Mouse (Mus musculus): ENCODE data around the gene Shroom3. TPM values are rescaled to one million over a fixed set of nuclear protein-coding genes. Genes with fewer than 3 reads are reported as not detected.
A peak's percentile ranks its signal among the peaks of the same experiment; 100 is the strongest.

The Shroom3 gene
- polyA plus RNA-seq, 1 experiment from 2014 or later: 3.8 TPM

DNA sequence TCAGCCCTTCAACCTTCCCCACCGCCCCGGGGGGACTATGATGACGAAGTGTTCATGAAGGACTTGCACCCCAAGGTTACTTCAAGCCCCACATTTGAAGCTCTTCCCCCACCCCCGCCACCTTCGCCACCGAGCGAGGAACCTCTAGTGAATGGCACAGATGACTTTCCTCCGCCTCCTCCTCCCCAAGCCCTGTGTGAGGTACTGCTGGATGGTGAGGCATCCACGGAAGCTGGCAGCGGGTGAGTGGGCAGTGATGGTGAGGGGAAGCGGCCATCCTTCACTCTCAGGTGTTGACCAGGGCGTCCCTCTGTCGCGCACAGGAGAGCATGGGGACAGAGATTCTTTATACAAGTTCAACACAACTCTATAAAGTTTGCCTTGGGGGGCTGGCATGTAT, 267.8 kb downstream of the Shroom3 start:
- WGBS: 95% methylated on average over 14 of the region's 14 CpGs
- no peaks in the 10 kb centered on the region; the same call in 1 of the 2 replicates for H3K36me3 ChIP-seq (ENCODE audit: control insufficient read depth, insufficient read depth, low read length)

DNA sequence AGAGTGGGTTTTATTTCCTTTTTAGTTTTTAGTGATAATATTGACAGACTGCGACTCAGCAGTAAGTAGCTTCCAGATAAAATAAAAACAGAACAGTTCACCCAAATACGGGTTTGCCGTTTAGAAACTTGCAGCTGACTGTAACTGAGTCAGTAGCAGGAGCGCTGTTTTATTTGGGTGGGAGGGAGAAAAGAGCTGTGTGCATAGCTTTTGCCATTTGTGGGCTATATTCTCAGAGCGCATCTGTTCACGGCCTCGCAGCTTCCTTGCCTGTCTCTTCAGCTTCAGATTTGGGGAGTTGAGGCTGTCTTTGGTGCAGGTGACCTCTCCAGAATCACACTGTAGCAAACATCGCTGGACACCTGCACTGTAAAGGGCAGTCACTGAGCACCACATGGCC, 270.6 kb downstream of the Shroom3 start:
- no peak overlapping the region for H3K9ac ChIP-seq (ENCODE audit: low read length)
- DNase-seq (ENCODE audit: low spot score) (no peak), ATAC-seq (ENCODE audit: insufficient number of reproducible peaks, low FRiP score, low TSS enrichment, low read depth) (no peak)
- H3K9me3 ChIP-seq (ENCODE audit: control insufficient read depth, low read length): no peaks in the 10 kb centered on the region
- H3K4me3 ChIP-seq (ENCODE audit: low read depth, low read length): no peak overlapping the region
- no peak overlapping the region for H3K27ac ChIP-seq (replicated peaks; ENCODE audit: low read depth, low read length)
- H3K4me2 ChIP-seq (ENCODE audit: low read depth, severe bottlenecking): no peak overlapping the region
- no peaks in the 10 kb centered on the region; the same call in 1 of the 2 replicates for H3K36me3 ChIP-seq (ENCODE audit: control insufficient read depth, insufficient read depth, low read length)
- no peaks in the 10 kb centered on the region for H3K27me3 ChIP-seq (ENCODE audit: control insufficient read depth, insufficient read depth, low read length)
- WGBS: 94% methylated on average over 8 of the region's 8 CpGs
- H3K4me1 ChIP-seq (ENCODE audit: control insufficient read depth, insufficient read depth, low read length): peaks cover 2% of the 10 kb centered on the region; the same call in 1 of the 2 replicates

More for the DNA sequence above, 267.8 kb downstream of the Shroom3 start:
- no peak for ATAC-seq (ENCODE audit: insufficient number of reproducible peaks, low FRiP score, low TSS enrichment, low read depth)
- Histone ChIP-seq H3K4me2 (ENCODE audit: low read depth, severe bottlenecking) (no peak overlapping the region), H3K4me3 (ENCODE audit: low read depth, low read length) (no peak overlapping the region), H3K9ac (ENCODE audit: low read length) (no peak overlapping the region), H3K27me3 (ENCODE audit: control insufficient read depth, insufficient read depth, low read length) (no peaks in the 10 kb centered on the region), H3K9me3 (ENCODE audit: control insufficient read depth, low read length) (no peaks in the 10 kb centered on the region), H3K4me1 (ENCODE audit: control insufficient read depth, insufficient read depth, low read length) (no peaks in the 10 kb centered on the region), H3K27ac (replicated peaks; ENCODE audit: low read depth, low read length) (no peak overlapping the region)
- no peak for DNase-seq (ENCODE audit: low spot score)

DNA sequence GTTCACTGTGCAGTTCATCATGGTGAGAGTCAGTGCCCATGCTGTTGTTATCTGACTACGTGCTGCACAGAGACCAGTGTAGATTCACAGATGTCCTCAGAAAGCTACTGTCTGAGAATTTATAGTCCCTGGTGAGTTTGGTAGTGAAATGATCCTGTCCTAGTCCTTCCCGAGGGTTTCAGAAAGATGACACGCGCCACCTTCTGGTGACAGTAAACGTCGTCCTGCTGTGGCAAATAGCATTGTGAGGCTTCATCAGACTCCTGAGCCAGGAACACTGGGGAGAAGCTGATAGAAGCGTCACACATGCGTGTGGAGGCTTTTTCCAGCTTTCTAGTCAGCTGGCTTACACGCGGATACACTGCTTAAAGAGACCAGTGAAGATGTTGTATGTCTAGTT, 271.1 kb downstream of the Shroom3 start:
- Histone ChIP-seq H3K9me3 (ENCODE audit: control insufficient read depth, low read length) (no peaks in the 10 kb centered on the region), H3K27me3 (ENCODE audit: control insufficient read depth, insufficient read depth, low read length) (no peaks in the 10 kb centered on the region), H3K9ac (ENCODE audit: low read length) (no peak overlapping the region), H3K4me1 (ENCODE audit: control insufficient read depth, insufficient read depth, low read length) (peaks cover 7% of the 10 kb centered on the region; the same call in 1 of the 2 replicates), H3K4me3 (ENCODE audit: low read depth, low read length) (no peak overlapping the region), H3K27ac (replicated peaks; ENCODE audit: low read depth, low read length) (no peak overlapping the region), H3K4me2 (ENCODE audit: low read depth, severe bottlenecking) (no peak overlapping the region), H3K36me3 (ENCODE audit: control insufficient read depth, insufficient read depth, low read length) (no peaks in the 10 kb centered on the region; the same call in 1 of the 2 replicates)
- WGBS: 40% methylated on average over 10 of the region's 10 CpGs
- ATAC-seq (ENCODE audit: insufficient number of reproducible peaks, low FRiP score, low TSS enrichment, low read depth) (no peak), DNase-seq (ENCODE audit: low spot score) (peak; percentile 78)

- Histone ChIP-seq H3K27me3 (ENCODE audit: control insufficient read depth, insufficient read depth, low read length) (no peaks in the 10 kb centered on the region), H3K27ac (replicated peaks; ENCODE audit: low read depth, low read length) (no peak overlapping the region), H3K4me1 (ENCODE audit: control insufficient read depth, insufficient read depth, low read length) (peaks cover 10% of the 10 kb centered on the region; the same call in 1 of the 2 replicates), H3K9me3 (ENCODE audit: control insufficient read depth, low read length) (no peaks in the 10 kb centered on the region), H3K4me2 (ENCODE audit: low read depth, severe bottlenecking) (no peak overlapping the region), H3K4me3 (ENCODE audit: low read depth, low read length) (no peak overlapping the region), H3K36me3 (ENCODE audit: control insufficient read depth, insufficient read depth, low read length) (no peaks in the 10 kb centered on the region; the same call in 1 of the 2 replicates), H3K9ac (ENCODE audit: low read length) (no peak overlapping the region)
- WGBS: 41% methylated on average over 6 of the region's 6 CpGs
- ATAC-seq (ENCODE audit: insufficient number of reproducible peaks, low FRiP score, low TSS enrichment, low read depth) (0 out of 2 replicates have a peak, but pooled peaks have one; percentile 67), DNase-seq (ENCODE audit: low spot score) (peak; percentile 58)
These were observed 271.7 kb downstream of the Shroom3 start for GRCm38 (mm10) chr5:92954827-92955475.

- no peak for ATAC-seq (ENCODE audit: insufficient number of reproducible peaks, low FRiP score, low TSS enrichment, low read depth)
- no peaks in the 10 kb centered on the region for H3K9me3 ChIP-seq (ENCODE audit: control insufficient read depth, low read length)
- no peaks in the 10 kb centered on the region for H3K27me3 ChIP-seq (ENCODE audit: control insufficient read depth, insufficient read depth, low read length)
- no peaks in the 10 kb centered on the region for H3K36me3 ChIP-seq (ENCODE audit: control insufficient read depth, insufficient read depth, low read length)
- WGBS: 61% methylated on average over 10 of the region's 10 CpGs
- H3K4me3 ChIP-seq (ENCODE audit: low read depth, low read length): no peak overlapping the region
- H3K9ac ChIP-seq (ENCODE audit: low read length): no peak overlapping the region
- H3K27ac ChIP-seq (replicated peaks; ENCODE audit: low read depth, low read length): no peak overlapping the region
- no peak overlapping the region for H3K4me2 ChIP-seq (ENCODE audit: low read depth, severe bottlenecking)
- DNase-seq (ENCODE audit: low spot score): peak; percentile 25
- H3K4me1 ChIP-seq (ENCODE audit: control insufficient read depth, insufficient read depth, low read length): peaks cover 10% of the 10 kb centered on the region; the same call in 1 of the 2 replicates
These were observed 276.1 kb downstream of the Shroom3 start for GRCm38 (mm10) chr5:92959287-92959686.

DNA sequence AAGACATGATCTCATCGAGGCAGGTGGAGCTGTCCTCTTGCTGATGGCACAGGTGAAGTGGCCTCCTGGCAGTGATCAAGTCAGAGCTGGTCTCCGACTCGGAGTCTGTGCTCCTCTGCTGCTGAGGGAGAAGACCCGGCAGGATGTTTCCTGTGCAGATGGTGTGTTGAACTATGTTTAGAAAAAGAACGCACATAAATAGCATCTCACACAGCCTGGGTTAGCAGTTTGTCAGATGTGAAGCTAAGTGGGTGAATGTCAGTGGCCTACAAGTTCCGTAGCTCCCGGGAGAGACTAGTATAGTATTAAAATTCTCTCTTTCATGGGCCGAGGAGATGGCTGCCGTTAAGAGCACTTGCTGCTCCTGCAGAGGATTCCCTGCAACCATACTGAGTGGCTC, 276.5 kb downstream of the Shroom3 start:
- DNase-seq (ENCODE audit: low spot score) (no peak), ATAC-seq (ENCODE audit: insufficient number of reproducible peaks, low FRiP score, low TSS enrichment, low read depth) (no peak)
- Histone ChIP-seq H3K4me1 (ENCODE audit: control insufficient read depth, insufficient read depth, low read length) (peaks cover 10% of the 10 kb centered on the region; the same call in 1 of the 2 replicates), H3K9ac (ENCODE audit: low read length) (no peak overlapping the region), H3K36me3 (ENCODE audit: control insufficient read depth, insufficient read depth, low read length) (no peaks in the 10 kb centered on the region), H3K9me3 (ENCODE audit: control insufficient read depth, low read length) (no peaks in the 10 kb centered on the region), H3K4me3 (ENCODE audit: low read depth, low read length) (no peak overlapping the region), H3K27me3 (ENCODE audit: control insufficient read depth, insufficient read depth, low read length) (no peaks in the 10 kb centered on the region), H3K27ac (replicated peaks; ENCODE audit: low read depth, low read length) (no peak overlapping the region), H3K4me2 (ENCODE audit: low read depth, severe bottlenecking) (no peak overlapping the region)
- 69% methylated on average over 9 of the region's 9 CpGs for WGBS

GRCm38 (mm10) chr5:92961353-92961752, 278.1 kb downstream of the Shroom3 start:
- WGBS: 84% methylated on average over 11 of the region's 11 CpGs
- H3K27me3 ChIP-seq (ENCODE audit: control insufficient read depth, insufficient read depth, low read length): no peaks in the 10 kb centered on the region
- H3K4me3 ChIP-seq (ENCODE audit: low read depth, low read length): no peak overlapping the region
- no peak for DNase-seq (ENCODE audit: low spot score)
- H3K4me2 ChIP-seq (ENCODE audit: low read depth, severe bottlenecking): no peak overlapping the region
- H3K9me3 ChIP-seq (ENCODE audit: control insufficient read depth, low read length): no peaks in the 10 kb centered on the region
- no peak overlapping the region for H3K27ac ChIP-seq (replicated peaks; ENCODE audit: low read depth, low read length)
- no peak for ATAC-seq (ENCODE audit: insufficient number of reproducible peaks, low FRiP score, low TSS enrichment, low read depth)
- peaks cover 10% of the 10 kb centered on the region; the same call in 1 of the 2 replicates for H3K4me1 ChIP-seq (ENCODE audit: control insufficient read depth, insufficient read depth, low read length)
- H3K36me3 ChIP-seq (ENCODE audit: control insufficient read depth, insufficient read depth, low read length): no peaks in the 10 kb centered on the region
- H3K9ac ChIP-seq (ENCODE audit: low read length): no peak overlapping the region

GRCm38 (mm10) chr5:92961770-92962231, 278.6 kb downstream of the Shroom3 start:
- no peak overlapping the region for H3K4me3 ChIP-seq (ENCODE audit: low read depth, low read length)
- ATAC-seq (ENCODE audit: insufficient number of reproducible peaks, low FRiP score, low TSS enrichment, low read depth) (no peak), DNase-seq (ENCODE audit: low spot score) (no peak)
- H3K27me3 ChIP-seq (ENCODE audit: control insufficient read depth, insufficient read depth, low read length): no peaks in the 10 kb centered on the region
- WGBS: 79% methylated on average over 7 of the region's 7 CpGs
- H3K27ac ChIP-seq (replicated peaks; ENCODE audit: low read depth, low read length): no peak overlapping the region
- H3K36me3 ChIP-seq (ENCODE audit: control insufficient read depth, insufficient read depth, low read length): no peaks in the 10 kb centered on the region
- peaks cover 10% of the 10 kb centered on the region; the same call in 1 of the 2 replicates for H3K4me1 ChIP-seq (ENCODE audit: control insufficient read depth, insufficient read depth, low read length)
- no peak overlapping the region for H3K9ac ChIP-seq (ENCODE audit: low read length)
- no peak overlapping the region for H3K4me2 ChIP-seq (ENCODE audit: low read depth, severe bottlenecking)
- no peaks in the 10 kb centered on the region for H3K9me3 ChIP-seq (ENCODE audit: control insufficient read depth, low read length)
